ENCODE assay signal across 25 mouse cellular contexts in genomic region chr10:83945503-83945902, GRCm38 (mm10).
DNase-seq lines count a peak whose midpoint lies in the region; ATAC-seq and TF ChIP-seq lines count a peak whose summit lies in the region.
"Had no signal": no experiment of that assay in that cellular context is flagged by ENCODE, and none has a peak within 500 bp of the region (broad histone marks: within the 10 kb centered on the region; RNA-seq: fewer than 3 reads in every experiment).

No protein-coding gene starts in this region.

- no peak for DNase-seq in heart, embryonic 10.5 days (ENCODE audit: low spot score)
- peak; percentile 25 for DNase-seq in c-Kit-positive CD71-positive TER-119-negative erythroid progenitor cells, embryonic 14.5 days (ENCODE audit: low read depth)
- no peak for DNase-seq in liver, embryonic 11.5 days (ENCODE audit: low spot score)
- peak; percentile 29 for DNase-seq in liver, postnatal 0 days
- DNase-seq in left cerebral cortex, adult 9 months (ENCODE audit: low spot score in 2 of 2) = no peak
- DNase-seq: adrenal gland, postnatal 36 days; cerebellum, adult 2 months; cerebellum, postnatal 36 days; gastrocnemius, adult 2 months; kidney, adult 11 months; layer of hippocampus, adult 9-11 months; lung, postnatal 36 days; thymus, adult 18-20 months; thymus, postnatal 36 days had no signal

- 0 out of 2 replicates have a peak overlapping the region, but pooled peaks have one; percentile 3 for H3K27ac ChIP-seq in heart, embryonic 10.5 days
- no peak overlapping the region for H3K27ac ChIP-seq in heart, embryonic 12.5 days (ENCODE audit: poor library complexity, severe bottlenecking)
- H3K27ac ChIP-seq in liver, embryonic 11.5 days (ENCODE audit: low read depth, low read length) = no peak overlapping the region
- peak overlapping the region; percentile 51; the same call in 1 of the 2 replicates for H3K27ac ChIP-seq in liver, postnatal 0 days (ENCODE audit: low read depth)
- no peak overlapping the region for H3K27ac ChIP-seq in hindbrain, embryonic 12.5 days
- H3K27ac ChIP-seq: forebrain, embryonic 13.5 days; gastrocnemius, adult 2 months; hindbrain, embryonic 10.5 days; hindbrain, postnatal 0 days; kidney, postnatal 0 days; limb, embryonic 10.5 days; midbrain, embryonic 10.5 days had no signal

- no peak overlapping the region for H3K9ac ChIP-seq in heart, embryonic 12.5 days
- H3K9ac ChIP-seq in liver, embryonic 11.5 days (ENCODE audit: low read depth, low read length) = no peak overlapping the region
- no peak overlapping the region for H3K9ac ChIP-seq in liver, postnatal 0 days (replicated peaks)
- no peak overlapping the region for H3K9ac ChIP-seq in hindbrain, embryonic 12.5 days
- H3K9ac ChIP-seq: forebrain, embryonic 13.5 days had no signal

- peaks cover 22% of the 10 kb centered on the region for H3K4me1 ChIP-seq in heart, embryonic 10.5 days
- peaks cover 21% of the 10 kb centered on the region for H3K4me1 ChIP-seq in heart, embryonic 12.5 days (replicated peaks)
- peaks cover 24% of the 10 kb centered on the region; the same call in 1 of the 2 replicates for H3K4me1 ChIP-seq in liver, embryonic 11.5 days (replicated peaks; ENCODE audit: control insufficient read depth, insufficient read depth, low read length)
- H3K4me1 ChIP-seq in liver, postnatal 0 days (ENCODE audit: insufficient read depth) = peaks cover 16% of the 10 kb centered on the region
- no peaks in the 10 kb centered on the region for H3K4me1 ChIP-seq in hindbrain, embryonic 12.5 days
- H3K4me1 ChIP-seq: forebrain, embryonic 13.5 days had no signal

- TF ChIP-seq EP300 in liver, postnatal 0 days (IDR thresholded peaks at IDR 0.05; ENCODE audit: low read depth) = peak; percentile 97

- no peak overlapping the region for H3K4me2 ChIP-seq in heart, embryonic 12.5 days
- 0 out of 2 replicates have a peak overlapping the region, but pooled peaks have one; percentile 11 for H3K4me2 ChIP-seq in liver, embryonic 11.5 days
- no peak overlapping the region for H3K4me2 ChIP-seq in liver, postnatal 0 days (ENCODE audit: low read depth, low read length)
- no peak overlapping the region for H3K4me2 ChIP-seq in hindbrain, embryonic 12.5 days (replicated peaks)
- H3K4me2 ChIP-seq: forebrain, embryonic 13.5 days had no signal

- no peak overlapping the region for H3K4me3 ChIP-seq in heart, embryonic 10.5 days
- no peak overlapping the region for H3K4me3 ChIP-seq in heart, embryonic 12.5 days
- H3K4me3 ChIP-seq in liver, embryonic 11.5 days (ENCODE audit: low read depth, low read length) = no peak overlapping the region
- no peak overlapping the region for H3K4me3 ChIP-seq in liver, postnatal 0 days (ENCODE audit: low read depth, low read length)
- no peak overlapping the region for H3K4me3 ChIP-seq in hindbrain, embryonic 12.5 days
- H3K4me3 ChIP-seq: forebrain, embryonic 13.5 days; gastrocnemius, adult 2 months; hindbrain, embryonic 10.5 days; limb, embryonic 10.5 days; midbrain, embryonic 10.5 days had no signal

- no peaks in the 10 kb centered on the region for H3K9me3 ChIP-seq in heart, embryonic 10.5 days
- no peaks in the 10 kb centered on the region for H3K9me3 ChIP-seq in heart, embryonic 12.5 days (replicated peaks)
- no peaks in the 10 kb centered on the region for H3K9me3 ChIP-seq in liver, embryonic 11.5 days (ENCODE audit: control insufficient read depth, low read length)
- no peaks in the 10 kb centered on the region for H3K9me3 ChIP-seq in liver, postnatal 0 days (ENCODE audit: low read length)
- no peaks in the 10 kb centered on the region for H3K9me3 ChIP-seq in hindbrain, embryonic 12.5 days (replicated peaks)
- H3K9me3 ChIP-seq: forebrain, embryonic 13.5 days; hindbrain, embryonic 10.5 days; limb, embryonic 10.5 days; midbrain, embryonic 10.5 days had no signal

- 59% methylated on average over 9 of the region's 9 CpGs for WGBS in heart, embryonic 10.5 days
- WGBS in heart, embryonic 12.5 days = 55% methylated on average over 9 of the region's 9 CpGs
- WGBS in liver, embryonic 11.5 days = 42% methylated on average over 9 of the region's 9 CpGs
- 60% methylated on average over 9 of the region's 9 CpGs for WGBS in liver, postnatal 0 days (ENCODE audit: insufficient replicate concordance)
- WGBS in hindbrain, embryonic 12.5 days = 88% methylated on average over 9 of the region's 9 CpGs

- no peak for TF ChIP-seq CTCF in liver, postnatal 0 days (IDR thresholded peaks at IDR 0.05; ENCODE audit: low read depth)

- no peak for ATAC-seq in heart, embryonic 12.5 days (ENCODE audit: insufficient number of reproducible peaks, low FRiP score)
- ATAC-seq in liver, embryonic 11.5 days (replicated peaks; ENCODE audit: low FRiP score) = peak; percentile 77
- peak; percentile 86 for ATAC-seq in liver, postnatal 0 days
- ATAC-seq in hindbrain, embryonic 12.5 days (ENCODE audit: low FRiP score) = no peak
- no peak for ATAC-seq in cerebellum, adult (ENCODE audit: insufficient number of reproducible peaks, low FRiP score, low TSS enrichment)
- ATAC-seq: CD4-positive, CD25-positive, alpha-beta regulatory T cell, adult 4 months; forebrain, embryonic 13.5 days; hindbrain, postnatal 0 days; Patski had no signal

- H3K36me3 ChIP-seq in heart, embryonic 10.5 days = no peaks in the 10 kb centered on the region
- H3K36me3 ChIP-seq in heart, embryonic 12.5 days = no peaks in the 10 kb centered on the region
- no peaks in the 10 kb centered on the region for H3K36me3 ChIP-seq in liver, embryonic 11.5 days (ENCODE audit: control insufficient read depth, insufficient read depth, low read length)
- no peaks in the 10 kb centered on the region for H3K36me3 ChIP-seq in liver, postnatal 0 days (replicated peaks; ENCODE audit: insufficient read depth, low read length)
- no peaks in the 10 kb centered on the region for H3K36me3 ChIP-seq in hindbrain, embryonic 12.5 days
- H3K36me3 ChIP-seq: hindbrain, embryonic 10.5 days; limb, embryonic 10.5 days; midbrain, embryonic 10.5 days had no signal

- H3K27me3 ChIP-seq in heart, embryonic 10.5 days (ENCODE audit: insufficient read depth, poor library complexity, severe bottlenecking) = no peaks in the 10 kb centered on the region
- H3K27me3 ChIP-seq in heart, embryonic 12.5 days (replicated peaks) = no peaks in the 10 kb centered on the region; the same call in 1 of the 2 replicates
- H3K27me3 ChIP-seq in liver, embryonic 11.5 days (replicated peaks; ENCODE audit: control insufficient read depth, insufficient read depth, low read length) = peaks cover 3% of the 10 kb centered on the region; the same call in 1 of the 2 replicates
- H3K27me3 ChIP-seq in liver, postnatal 0 days (ENCODE audit: insufficient read depth, low read length) = no peaks in the 10 kb centered on the region
- peaks cover 3% of the 10 kb centered on the region; the same call in 1 of the 2 replicates for H3K27me3 ChIP-seq in hindbrain, embryonic 12.5 days
- H3K27me3 ChIP-seq: forebrain, embryonic 13.5 days; Patski had no signal

Comparison
In these comparisons a context has a peak if more than half of its experiments do, and no peak if none do; other contexts are left out.
1. DNase-seq: peak in c-Kit-positive CD71-positive TER-119-negative erythroid progenitor cells, embryonic 14.5 days (single experiment) and liver, postnatal 0 days (single experiment); none in heart, embryonic 10.5 days (single experiment), liver, embryonic 11.5 days (single experiment) and left cerebral cortex, adult 9 months (0 of 2).
2. H3K27ac ChIP-seq: peak in heart, embryonic 10.5 days (single experiment) and liver, postnatal 0 days (single experiment); none in heart, embryonic 12.5 days (single experiment), liver, embryonic 11.5 days (single experiment) and hindbrain, embryonic 12.5 days (single experiment).
3. ATAC-seq: peak in liver, embryonic 11.5 days (single experiment) and liver, postnatal 0 days (single experiment); none in heart, embryonic 12.5 days (single experiment), hindbrain, embryonic 12.5 days (single experiment) and cerebellum, adult (single experiment).